Mouse (Mus musculus) CD8-positive naive resting alpha-beta T cell, adult 57 days (primary cell): ENCODE measurements around the gene Hspa1l. TPM values are rescaled to one million over a fixed set of nuclear protein-coding genes. Genes with fewer than 3 reads are reported as not detected.

Source experiments
- total RNA-seq: library from RNA; stranded (reverse); gene quantifications from one replicate; pipeline ENCODE4 v1.2.4, GENCODE M21; 2023

The Hspa1l gene
- total RNA-seq, result not detected

GRCm38 (mm10) chr17:34972069-34972749, at the start of gene Hspa1l, which contains the start of gene Hspa1a:
Gene Hspa1l, plus strand, starts transcription at chr17:34972703.
Gene Hspa1a, minus strand, starts transcription at chr17:34972156.

GRCm38 (mm10) chr17:34931061-34931734, 41.3 kb upstream of the Hspa1l start, which contains the start of gene Neu1:
Gene Neu1, plus strand, starts transcription at chr17:34931253.

GRCm38 (mm10) chr17:34959130-34959778, 13.2 kb upstream of the Hspa1l start, which contains the start of gene Hspa1b:
Gene Hspa1b, minus strand, starts transcription at chr17:34959238.

GRCm38 (mm10) chr17:34969822-34970221, 2.7 kb upstream of the Hspa1l start, which contains the start of gene Gm20481:
Gene Gm20481, plus strand, starts transcription at chr17:34969912.

GRCm38 (mm10) chr17:34981690-34982180, 9.2 kb downstream of the Hspa1l start, which contains the start of gene Lsm2:
Gene Lsm2, plus strand, starts transcription at chr17:34981862.

GRCm38 (mm10) chr17:35000717-35001451, 28.4 kb downstream of the Hspa1l start, which contains the start of gene Vars:
Gene Vars, plus strand, starts transcription at chr17:35000987.

GRCm38 (mm10) chr17:35016376-35016775, 43.9 kb downstream of the Hspa1l start, which contains the start of gene Vwa7:
Gene Vwa7, plus strand, starts transcription at chr17:35016579.

GRCm38 (mm10) chr17:35027277-35028068, 55.0 kb downstream of the Hspa1l start, which contains the start of gene Sapcd1:
Gene Sapcd1, minus strand, starts transcription at chr17:35028016.

Other genes with a start within 250 kb of the Hspa1l start
- gene C4b, start 228.8 kb upstream of the Hspa1l start, total RNA-seq, result 1.3 TPM
- not detected for gene Cyp21a1, start 168.1 kb upstream of the Hspa1l start, total RNA-seq
- 62.5 TPM for gene Stk19, start 135.8 kb upstream of the Hspa1l start, total RNA-seq
- gene Dxo, start 135.7 kb upstream of the Hspa1l start, total RNA-seq, result 76.5 TPM
- 106 TPM for gene Skiv2l, start 122.5 kb upstream of the Hspa1l start, total RNA-seq
- gene Nelfe, start 122.3 kb upstream of the Hspa1l start, total RNA-seq, result 31.0 TPM
- gene Cfb, start 110.2 kb upstream of the Hspa1l start, total RNA-seq, result 0.61 TPM
- gene Zbtb12, start 93.2 kb upstream of the Hspa1l start, total RNA-seq, result 5.4 TPM
- gene Gm20547, start 90.7 kb upstream of the Hspa1l start, total RNA-seq, result not detected
- 1.9 TPM for gene C2, start 74.4 kb upstream of the Hspa1l start, total RNA-seq
- gene Ehmt2, start 74.2 kb upstream of the Hspa1l start, total RNA-seq, result 120 TPM
- gene Slc44a4, start 58.2 kb upstream of the Hspa1l start, total RNA-seq, result not detected
- gene Neu1, start 41.5 kb upstream of the Hspa1l start, total RNA-seq, result 55.1 TPM
- gene Hspa1b, start 13.5 kb upstream of the Hspa1l start, total RNA-seq, result 83.6 TPM
- not detected for gene Gm20481, start 2.8 kb upstream of the Hspa1l start, total RNA-seq
- 42.1 TPM for gene Hspa1a, start 547 bp upstream of the Hspa1l start, total RNA-seq
- 27.1 TPM for gene Lsm2, start 9.2 kb downstream of the Hspa1l start, total RNA-seq
- 98.2 TPM for gene Vars, start 28.3 kb downstream of the Hspa1l start, total RNA-seq
- 0.80 TPM for gene Vwa7, start 43.9 kb downstream of the Hspa1l start, total RNA-seq
- gene Sapcd1, start 55.3 kb downstream of the Hspa1l start, total RNA-seq, result 0.70 TPM
- 2.9 TPM for gene Msh5, start 74.0 kb downstream of the Hspa1l start, total RNA-seq
- 149 TPM for gene Clic1, start 77.3 kb downstream of the Hspa1l start, total RNA-seq
- 0.64 TPM for gene Ddah2, start 86.3 kb downstream of the Hspa1l start, total RNA-seq
- gene Ly6g6c, start 92.7 kb downstream of the Hspa1l start, total RNA-seq, result not detected
- gene Mpig6b, start 93.5 kb downstream of the Hspa1l start, total RNA-seq, result not detected
- gene Ly6g6e, start 104.2 kb downstream of the Hspa1l start, total RNA-seq, result not detected
- gene Ly6g6d, start 105.4 kb downstream of the Hspa1l start, total RNA-seq, result not detected
- gene Ly6g6f, start 112.9 kb downstream of the Hspa1l start, total RNA-seq, result not detected
- gene Abhd16a, start 116.6 kb downstream of the Hspa1l start, total RNA-seq, result 70.2 TPM
- gene Ly6g5c, start 135.6 kb downstream of the Hspa1l start, total RNA-seq, result not detected
- gene Ly6g5b, start 142.7 kb downstream of the Hspa1l start, total RNA-seq, result 0.61 TPM
- gene Gpank1, start 148.8 kb downstream of the Hspa1l start, total RNA-seq, result 22.8 TPM
- gene Csnk2b, start 149.3 kb downstream of the Hspa1l start, total RNA-seq, result 143 TPM
- gene D17H6S53E, start 153.7 kb downstream of the Hspa1l start, total RNA-seq, result 21.0 TPM
- gene Apom, start 159.3 kb downstream of the Hspa1l start, total RNA-seq, result not detected
- gene Bag6, start 162.5 kb downstream of the Hspa1l start, total RNA-seq, result 377 TPM
- 311 TPM for gene Prrc2a, start 192.2 kb downstream of the Hspa1l start, total RNA-seq
- 2.4 TPM for gene Aif1, start 203.4 kb downstream of the Hspa1l start, total RNA-seq
- gene Lst1, start 215.7 kb downstream of the Hspa1l start, total RNA-seq, result 19.8 TPM
- gene Ltb, start 221.7 kb downstream of the Hspa1l start, total RNA-seq, result 515 TPM
- 17.4 TPM for gene Tnf, start 229.3 kb downstream of the Hspa1l start, total RNA-seq
- 16.4 TPM for gene Lta, start 232.6 kb downstream of the Hspa1l start, total RNA-seq
- gene Gm16181, start 248.1 kb downstream of the Hspa1l start, total RNA-seq, result not detected